Mouse (Mus musculus): ENCODE measurements around the gene Apobec4. TPM values are rescaled to one million over a fixed set of nuclear protein-coding genes. Genes with fewer than 3 reads are reported as not detected.

The Apobec4 gene
- polyA plus RNA-seq, 1 experiment from 2014 or later = not detected

DNA sequence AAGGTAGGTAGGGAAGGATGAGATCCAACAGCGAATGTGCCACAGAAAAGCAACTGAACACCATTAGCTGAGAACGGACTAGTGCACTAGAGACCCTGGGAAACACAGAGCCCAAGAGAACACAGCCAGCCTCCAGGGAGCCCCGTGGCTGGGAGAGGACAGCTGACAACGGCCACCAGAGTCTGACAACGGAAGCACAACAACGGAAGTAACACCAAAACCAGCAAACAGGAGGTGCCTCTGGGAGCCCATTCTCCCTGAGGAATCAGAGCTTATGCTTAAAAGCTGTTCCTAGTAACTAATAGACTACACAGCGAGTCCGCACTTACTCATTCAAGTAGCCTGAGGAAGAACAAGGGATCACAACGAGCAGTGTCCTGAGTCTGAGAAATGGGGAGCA, 1.1 kb upstream of the Apobec4 start:
- Histone ChIP-seq H3K4me3 (replicated peaks; ENCODE audit: low read depth, low read length) (no peak overlapping the region), H3K4me1 (replicated peaks; ENCODE audit: insufficient read depth, low read length) (no peaks in the 10 kb centered on the region), H3K4me2 (ENCODE audit: low read length) (no peak overlapping the region), H3K36me3 (ENCODE audit: insufficient read depth, low read length) (no peaks in the 10 kb centered on the region), H3K9me3 (replicated peaks; ENCODE audit: low read length) (no peaks in the 10 kb centered on the region), H3K9ac (ENCODE audit: low read depth, low read length) (no peak overlapping the region), H3K27me3 (ENCODE audit: insufficient read depth, low read length) (no peaks in the 10 kb centered on the region), H3K27ac (no peak overlapping the region)
- DNase-seq (ENCODE audit: low spot score) = no peak
- TF ChIP-seq CTCF (IDR thresholded peaks at IDR 0.05; ENCODE audit: low read depth) = no peak
- WGBS = 69% methylated on average over 9 of the region's 9 CpGs
- ATAC-seq (replicated peaks; ENCODE audit: low FRiP score, low read depth) = no peak

DNA sequence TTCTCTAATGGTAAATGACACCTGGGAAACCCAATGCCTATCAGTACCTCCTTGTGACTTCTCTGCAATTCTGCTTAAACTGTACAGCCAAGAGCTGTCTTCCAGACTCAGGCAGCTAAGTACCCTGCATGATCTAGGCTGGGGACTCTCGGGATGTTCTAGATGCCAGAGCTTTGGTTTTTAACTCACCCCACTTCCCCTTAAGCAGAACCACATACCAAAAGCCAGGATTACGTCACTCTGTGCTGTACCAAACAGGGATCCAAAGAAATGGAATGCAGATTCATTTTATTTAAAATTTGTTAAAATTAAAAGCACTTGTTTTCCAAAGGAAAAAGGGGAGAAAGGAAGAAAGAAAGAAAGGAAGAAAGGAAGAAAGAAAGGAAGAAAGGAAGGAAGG, 11.4 kb downstream of the Apobec4 start:
- ATAC-seq (replicated peaks; ENCODE audit: low FRiP score, low read depth) (no peak), DNase-seq (ENCODE audit: low spot score) (no peak)
- no peak overlapping the region for H3K9ac ChIP-seq (ENCODE audit: low read depth, low read length)
- no peak overlapping the region for H3K4me2 ChIP-seq (ENCODE audit: low read length)
- H3K27me3 ChIP-seq (ENCODE audit: insufficient read depth, low read length) = no peaks in the 10 kb centered on the region
- H3K27ac ChIP-seq = no peak overlapping the region
- H3K4me1 ChIP-seq (replicated peaks; ENCODE audit: insufficient read depth, low read length) = no peaks in the 10 kb centered on the region
- H3K4me3 ChIP-seq (replicated peaks; ENCODE audit: low read depth, low read length) = no peak overlapping the region
- WGBS = 88% methylated on average over 2 of the region's 2 CpGs
- H3K9me3 ChIP-seq (replicated peaks; ENCODE audit: low read length) = no peaks in the 10 kb centered on the region
- no peak for TF ChIP-seq CTCF (IDR thresholded peaks at IDR 0.05; ENCODE audit: low read depth)
- no peaks in the 10 kb centered on the region for H3K36me3 ChIP-seq (ENCODE audit: insufficient read depth, low read length)

DNA sequence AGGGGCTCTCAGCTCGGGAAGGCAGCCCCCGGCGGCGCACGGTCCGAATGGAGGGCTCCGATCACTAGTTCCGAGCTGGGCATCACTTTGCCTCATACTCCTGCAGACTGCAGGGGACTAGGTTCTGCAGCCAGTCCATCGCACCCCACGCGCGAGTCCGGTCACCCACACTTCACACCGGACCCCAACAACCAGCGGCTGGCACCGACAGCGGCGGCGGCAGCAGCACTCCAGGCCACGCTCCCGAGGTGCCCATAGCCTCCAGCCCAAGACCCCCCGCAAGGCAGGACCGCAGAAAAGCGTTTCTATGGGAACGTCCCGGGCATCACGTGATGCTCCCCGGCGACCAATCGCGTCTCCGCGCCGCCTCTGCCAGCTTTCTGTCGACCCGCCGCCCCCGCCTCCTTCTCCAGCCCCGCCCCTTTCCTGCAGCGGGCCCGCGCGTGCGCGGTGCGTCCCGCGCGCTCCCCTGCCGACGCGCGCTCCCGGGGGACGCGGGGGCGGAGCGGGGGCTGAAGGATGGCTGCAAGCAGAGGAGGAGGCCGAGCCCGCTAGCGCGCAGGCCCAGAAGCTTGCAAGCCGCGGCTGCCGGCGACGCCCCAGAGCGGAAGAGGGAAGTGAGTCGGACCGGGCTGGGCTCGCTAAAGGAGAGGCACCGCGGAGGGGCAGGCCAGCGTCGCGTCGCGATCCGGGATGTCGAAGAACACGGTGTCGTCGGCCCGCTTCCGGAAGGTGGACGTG, 15.9 kb downstream of the Apobec4 start, which contains the start of the genes Rgl1 and Arpc5:
TSS of gene Rgl1 (minus strand) at position 320 of the 741 bp plus-strand sequence.
TSS of gene Arpc5 (plus strand) at position 511 of the 741 bp plus-strand sequence.
- DNase-seq (ENCODE audit: low spot score) (peak; percentile 98), ATAC-seq (replicated peaks; ENCODE audit: low FRiP score, low read depth) (peak; percentile 96)
- Histone ChIP-seq H3K9me3 (replicated peaks; ENCODE audit: low read length) (no peaks in the 10 kb centered on the region), H3K4me3 (replicated peaks; ENCODE audit: low read depth, low read length) (peak within 1 kb of the TSS; percentile 91), H3K36me3 (ENCODE audit: insufficient read depth, low read length) (peaks cover 15% of the 10 kb centered on the region; the same call in 1 of the 2 replicates), H3K4me1 (replicated peaks; ENCODE audit: insufficient read depth, low read length) (no peaks in the 10 kb centered on the region), H3K9ac (ENCODE audit: low read depth, low read length) (peak within 1 kb of the TSS; percentile 92), H3K27me3 (ENCODE audit: insufficient read depth, low read length) (no peaks in the 10 kb centered on the region), H3K27ac (peak within 1 kb of the TSS; percentile 92), H3K4me2 (ENCODE audit: low read length) (peak within 1 kb of the TSS; percentile 83)
- TF ChIP-seq CTCF (IDR thresholded peaks at IDR 0.05; ENCODE audit: low read depth) = no peak
- WGBS = under 1% methylated on average over 72 of the region's 86 CpGs

DNA sequence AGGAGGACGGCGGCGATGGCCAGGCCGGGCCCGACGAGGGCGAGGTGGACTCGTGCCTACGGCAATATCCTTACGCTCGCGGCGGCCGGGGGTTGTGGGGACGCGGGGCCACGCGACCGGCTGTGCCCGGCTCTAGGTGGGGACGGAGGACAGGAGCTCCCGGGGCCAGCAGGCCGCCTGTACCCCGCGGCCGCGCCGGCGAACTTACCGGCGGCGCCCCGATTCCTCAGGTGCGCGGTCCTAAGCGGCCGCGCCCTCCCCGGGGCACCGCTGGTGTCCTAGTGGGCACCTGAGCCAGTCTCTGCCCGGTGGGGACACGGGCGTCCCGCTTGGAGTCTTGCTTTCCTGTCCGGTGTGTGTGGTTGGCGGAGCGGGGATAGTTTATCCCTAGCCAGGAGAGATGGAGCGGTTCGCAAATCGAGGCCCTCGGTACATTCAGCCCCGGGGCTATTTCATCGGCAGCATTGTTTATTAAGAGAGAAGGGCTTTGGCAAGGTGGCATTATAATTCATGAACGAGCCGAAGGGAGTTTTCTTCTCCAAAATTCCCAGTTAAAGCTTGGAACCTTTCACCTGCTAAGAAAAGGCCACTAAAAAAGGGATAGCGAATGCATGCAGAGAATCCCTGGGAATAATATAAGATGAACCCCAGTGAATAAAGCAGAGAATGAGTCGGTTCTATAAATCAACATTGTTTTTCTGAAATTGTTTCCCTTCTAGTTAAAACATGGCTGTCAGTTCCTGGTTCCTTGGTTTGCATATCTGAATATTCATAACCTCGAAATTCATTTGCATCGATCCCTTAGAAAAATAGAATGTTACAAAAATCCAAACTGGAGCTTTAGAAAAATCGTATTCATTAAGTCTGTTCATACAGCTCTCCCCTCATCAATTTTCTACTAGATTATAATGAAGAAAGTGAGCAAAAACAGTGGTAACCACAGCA, 16.7 kb downstream of the Apobec4 start:
- peaks cover 15% of the 10 kb centered on the region; the same call in 1 of the 2 replicates for H3K36me3 ChIP-seq (ENCODE audit: insufficient read depth, low read length)
- TF ChIP-seq CTCF (IDR thresholded peaks at IDR 0.05; ENCODE audit: low read depth) = no peak
- DNase-seq (ENCODE audit: low spot score) (peak; percentile 47), ATAC-seq (replicated peaks; ENCODE audit: low FRiP score, low read depth) (peak; percentile 67; the same call in 1 of the 2 replicates)
- H3K4me3 ChIP-seq (replicated peaks; ENCODE audit: low read depth, low read length) = peak overlapping the region; percentile 91
- peak overlapping the region; percentile 83 for H3K4me2 ChIP-seq (ENCODE audit: low read length)
- no peaks in the 10 kb centered on the region for H3K4me1 ChIP-seq (replicated peaks; ENCODE audit: insufficient read depth, low read length)
- peak overlapping the region; percentile 92 for H3K27ac ChIP-seq
- H3K9me3 ChIP-seq (replicated peaks; ENCODE audit: low read length) = no peaks in the 10 kb centered on the region
- H3K9ac ChIP-seq (ENCODE audit: low read depth, low read length) = peak overlapping the region; percentile 92
- H3K27me3 ChIP-seq (ENCODE audit: insufficient read depth, low read length) = no peaks in the 10 kb centered on the region
- under 1% methylated on average over 60 of the region's 60 CpGs for WGBS

DNA sequence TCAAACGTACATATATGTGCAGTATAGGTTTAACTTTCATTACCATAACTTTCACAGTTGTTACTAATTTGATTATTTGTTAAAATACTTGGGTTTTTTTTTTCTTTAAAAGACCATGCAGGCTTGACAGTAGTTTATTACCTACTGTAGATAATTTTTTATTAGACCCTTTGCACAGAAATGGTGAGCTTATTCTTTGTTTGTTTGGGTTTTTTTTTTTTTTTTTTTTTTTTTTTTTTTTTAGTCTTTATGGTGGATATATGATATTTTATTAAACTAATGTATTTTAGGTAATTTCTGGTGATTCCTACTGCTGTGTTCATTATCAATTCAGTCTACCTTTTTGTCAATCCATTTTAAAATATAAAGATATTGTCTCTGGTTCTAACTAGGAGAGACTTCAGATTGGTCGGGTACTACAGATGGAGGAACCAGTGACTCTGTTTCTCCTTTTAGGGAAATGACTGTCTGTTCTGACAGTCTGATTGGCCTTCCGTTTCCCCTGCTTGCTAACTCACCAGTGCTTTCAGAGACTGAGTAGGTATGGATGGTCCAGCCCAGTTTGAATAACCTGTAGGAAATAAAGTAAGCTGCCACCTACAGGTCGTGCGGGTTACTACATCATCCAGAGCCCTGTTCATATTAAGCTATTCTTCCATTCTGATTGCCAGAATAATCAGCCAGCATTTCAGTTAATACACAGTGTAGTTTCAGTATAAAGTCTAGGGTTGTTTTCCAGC, 17.6 kb downstream of the Apobec4 start:
- no peaks in the 10 kb centered on the region for H3K4me1 ChIP-seq (replicated peaks; ENCODE audit: insufficient read depth, low read length)
- H3K27ac ChIP-seq = no peak overlapping the region
- H3K4me2 ChIP-seq (ENCODE audit: low read length) = peak overlapping the region; percentile 83
- H3K4me3 ChIP-seq (replicated peaks; ENCODE audit: low read depth, low read length) = peak overlapping the region; percentile 91
- H3K36me3 ChIP-seq (ENCODE audit: insufficient read depth, low read length) = peaks cover 21% of the 10 kb centered on the region; the same call in 1 of the 2 replicates
- peak; percentile 81 for TF ChIP-seq CTCF (IDR thresholded peaks at IDR 0.05; ENCODE audit: low read depth)
- DNase-seq (ENCODE audit: low spot score) (peak; percentile 93), ATAC-seq (replicated peaks; ENCODE audit: low FRiP score, low read depth) (no peak)
- H3K27me3 ChIP-seq (ENCODE audit: insufficient read depth, low read length) = no peaks in the 10 kb centered on the region
- 6% methylated on average over 5 of the region's 5 CpGs for WGBS
- H3K9ac ChIP-seq (ENCODE audit: low read depth, low read length) = no peak overlapping the region
- no peaks in the 10 kb centered on the region for H3K9me3 ChIP-seq (replicated peaks; ENCODE audit: low read length)

All from kidney, postnatal 0 days (tissue).